Mouse (Mus musculus) heart, embryonic 14.5 days (tissue): Measurements from ENCODE around the gene Olfr222. TPM values are rescaled to one million over a fixed set of nuclear protein-coding genes. Genes with fewer than 3 reads are reported as not detected.

Experiments
- ATAC-seq: fragments of 200-750 bp; cut with Nextera tagmentation; 2 replicates; pipeline ENCODE4 v1.8.0; 2017; ENCODE audit warnings: low read depth, moderate TSS enrichment; ENCODE audit not compliant: insufficient number of reproducible peaks, insufficient read depth, low FRiP score
- H3K27ac ChIP-seq, 2 experiments: fragments of 200-500 bp in 1 of 2; fragments of 300-500 bp in 1 of 2; sonication (generic) in 1 of 2; replicated peaks in 1 of 2; 2 replicates each; pipeline ENCODE4 v1.5.1; 2012 to 2014; ENCODE audit warnings: low read depth in 2 of 2, low read length in 2 of 2, control low read depth in 1 of 2, mild to moderate bottlenecking in 1 of 2, mixed read lengths in 1 of 2; ENCODE audit not compliant: control insufficient read depth in 1 of 2, insufficient read depth in 1 of 2
- H3K27me3 ChIP-seq: fragments of 300-500 bp; sonication (generic); 2 replicates; pipeline ENCODE4 v1.6.1; 2014; ENCODE audit warnings: mild to moderate bottlenecking, low read length, control low read depth; ENCODE audit not compliant: control insufficient read depth, insufficient read depth
- H3K36me3 ChIP-seq: fragments of 300-500 bp; sonication (generic); 2 replicates; pipeline ENCODE4 v1.6.1; 2014; ENCODE audit warnings: mild to moderate bottlenecking, control low read depth, low read length, mixed read lengths; ENCODE audit not compliant: control insufficient read depth, insufficient read depth
- H3K4me1 ChIP-seq, 2 experiments: fragments of 200-500 bp in 1 of 2; fragments of 300-500 bp in 1 of 2; sonication (generic) in 1 of 2; 2 replicates each; pipeline ENCODE4 v1.6.1; 2012 to 2014; ENCODE audit warnings: low read length in 2 of 2, control low read depth in 1 of 2, mixed read lengths in 1 of 2; ENCODE audit not compliant: control insufficient read depth in 2 of 2, insufficient read depth in 2 of 2
- H3K4me2 ChIP-seq: fragments of 300-500 bp; sonication (generic); 2 replicates; pipeline ENCODE4 v1.6.1; 2014; ENCODE audit warnings: mild to moderate bottlenecking, low read length
- H3K4me3 ChIP-seq, 2 experiments: fragments of 200-500 bp in 1 of 2; fragments of 300-500 bp in 1 of 2; sonication (generic) in 1 of 2; 2 replicates each; pipeline ENCODE4 v1.5.1; 2012 to 2014; ENCODE audit warnings: low read length in 2 of 2, mild to moderate bottlenecking in 2 of 2, control low read depth in 1 of 2, low read depth in 1 of 2, moderate library complexity in 1 of 2; ENCODE audit not compliant: control insufficient read depth in 1 of 2, insufficient read depth in 1 of 2
- H3K9ac ChIP-seq: fragments of 300-500 bp; sonication (generic); 2 replicates; pipeline ENCODE4 v1.6.1; 2014; ENCODE audit warnings: mild to moderate bottlenecking, low read length
- H3K9me3 ChIP-seq: fragments of 300-500 bp; sonication (generic); 2 replicates; pipeline ENCODE4 v1.6.1; 2016; ENCODE audit warnings: low read length, control low read depth; ENCODE audit not compliant: control insufficient read depth
- WGBS: fragments of 180-500 bp; shearing (Covaris S2); extraction: QIAGEN DNeasy Blood & Tissue Kit; methylation state at CpG from one replicate; pipeline ENCODE4 v1.1.7; 2014; 5-methylcytosine and 5-hydroxymethylcytosine counted together
- polyA plus RNA-seq: library from polyadenylated mRNA; unstranded; fragments of >200 nt; fragmentation: Nextera tagmentation; extraction: Ambion mirVana; gene quantifications from 2 replicates; pipeline ENCODE4 v1.2.1, GENCODE M21; 2014

Olfr222 gene
- polyA plus RNA-seq, 1 experiment from 2014 or later: not detected

GRCm38 (mm10) chr11:59562837-59563236 lies 13.2 kb downstream of the Olfr222 start:
- 63% methylated on average over 9 of the region's 9 CpGs for whole genome bisulfite sequencing
- no peaks in the 10 kb centered on the region for H3K36me3 ChIP-seq

GRCm38 (mm10) chr11:59562336-59562735 lies 13.7 kb downstream of the Olfr222 start:
- 82% methylated on average over 4 of the region's 4 CpGs for WGBS
- H3K4me2 ChIP-seq: no peak overlapping the region
- H3K27ac ChIP-seq: no peak overlapping the region
- no peaks in the 10 kb centered on the region for H3K36me3 ChIP-seq
- H3K27me3 ChIP-seq: no peaks in the 10 kb centered on the region
- H3K4me3 ChIP-seq: no peak overlapping the region
- no peak for ATAC-seq
- no peaks in the 10 kb centered on the region for H3K4me1 ChIP-seq
- H3K9ac ChIP-seq: no peak overlapping the region
- H3K9me3 ChIP-seq: no peaks in the 10 kb centered on the region

More at GRCm38 (mm10) chr11:59562837-59563236, 13.2 kb downstream of the Olfr222 start:
- Histone ChIP-seq H3K4me2 (no peak overlapping the region), H3K9ac (no peak overlapping the region), H3K27me3 (no peaks in the 10 kb centered on the region), H3K27ac (no peak overlapping the region), H3K9me3 (no peaks in the 10 kb centered on the region), H3K4me3 (no peak overlapping the region), H3K4me1 (no peaks in the 10 kb centered on the region)
- no peak for ATAC-seq

GRCm38 (mm10) chr11:59560906-59561305 lies 15.1 kb downstream of the Olfr222 start:
- Histone ChIP-seq H3K9me3 (no peaks in the 10 kb centered on the region), H3K4me3 (no peak overlapping the region), H3K36me3 (no peaks in the 10 kb centered on the region), H3K4me1 (no peaks in the 10 kb centered on the region), H3K27ac (no peak overlapping the region), H3K27me3 (no peaks in the 10 kb centered on the region), H3K9ac (no peak overlapping the region), H3K4me2 (no peak overlapping the region)
- no peak for ATAC-seq
- 53% methylated on average over 3 of the region's 3 CpGs for WGBS

GRCm38 (mm10) chr11:59554535-59554934 lies 21.5 kb downstream of the Olfr222 start:
- Histone ChIP-seq H3K27me3 (no peaks in the 10 kb centered on the region), H3K9ac (no peak overlapping the region), H3K4me1 (no peaks in the 10 kb centered on the region), H3K27ac (no peak overlapping the region), H3K36me3 (no peaks in the 10 kb centered on the region), H3K4me3 (no peak overlapping the region), H3K4me2 (no peak overlapping the region), H3K9me3 (no peaks in the 10 kb centered on the region)
- ATAC-seq: no peak
- 70% methylated on average over 8 of the region's 8 CpGs for WGBS

GRCm38 (mm10) chr11:59554127-59554526 lies 21.9 kb downstream of the Olfr222 start:
- Histone ChIP-seq H3K27ac (no peak overlapping the region), H3K4me1 (no peaks in the 10 kb centered on the region), H3K9ac (no peak overlapping the region), H3K4me2 (no peak overlapping the region), H3K27me3 (no peaks in the 10 kb centered on the region), H3K4me3 (no peak overlapping the region), H3K36me3 (no peaks in the 10 kb centered on the region), H3K9me3 (no peaks in the 10 kb centered on the region)
- WGBS: 92% methylated on average over 11 of the region's 11 CpGs
- ATAC-seq: no peak

GRCm38 (mm10) chr11:59544005-59544404 lies 32.0 kb downstream of the Olfr222 start:
- Histone ChIP-seq H3K4me1 (no peaks in the 10 kb centered on the region), H3K27ac (no peak overlapping the region), H3K9me3 (no peaks in the 10 kb centered on the region), H3K36me3 (no peaks in the 10 kb centered on the region), H3K27me3 (no peaks in the 10 kb centered on the region), H3K4me3 (no peak overlapping the region), H3K9ac (no peak overlapping the region), H3K4me2 (no peak overlapping the region)
- no peak for ATAC-seq
- 72% methylated on average over 9 of the region's 9 CpGs for WGBS

- Histone ChIP-seq H3K27ac (no peak overlapping the region), H3K9ac (no peak overlapping the region), H3K4me1 (0 out of 4 replicates have a peak, but pooled peaks cover 0 to 3% of the 10 kb centered on the region in 2 experiments), H3K9me3 (no peaks in the 10 kb centered on the region), H3K36me3 (no peaks in the 10 kb centered on the region), H3K4me3 (no peak overlapping the region), H3K4me2 (no peak overlapping the region), H3K27me3 (no peaks in the 10 kb centered on the region)
- no peak for ATAC-seq
- 77% methylated on average over 3 of the region's 3 CpGs for WGBS
Observed at GRCm38 (mm10) chr11:59543376-59543775, 32.7 kb downstream of the Olfr222 start.

GRCm38 (mm10) chr11:59542442-59542841 lies 33.6 kb downstream of the Olfr222 start:
- no peak for ATAC-seq
- no peaks in the 10 kb centered on the region for H3K27me3 ChIP-seq
- 0 out of 4 replicates have a peak, but pooled peaks cover 0 to 3% of the 10 kb centered on the region in 2 experiments for H3K4me1 ChIP-seq
- no peak overlapping the region for H3K9ac ChIP-seq
- H3K4me3 ChIP-seq: no peak overlapping the region
- no peaks in the 10 kb centered on the region for H3K9me3 ChIP-seq
- WGBS: 67% methylated on average over 6 of the region's 6 CpGs
- no peak overlapping the region for H3K4me2 ChIP-seq
- no peak overlapping the region for H3K27ac ChIP-seq
- H3K36me3 ChIP-seq: no peaks in the 10 kb centered on the region
